18 mouse cellular contexts compared by ENCODE assay signal in genomic region chr10:98765786-98766419, GRCm38 (mm10).
A peak's percentile ranks its signal among the peaks of the same experiment; 100 is the strongest.
DNase-seq lines count a peak whose midpoint lies in the region; ATAC-seq and TF ChIP-seq lines count a peak whose summit lies in the region.
"Had no signal": no experiment of that assay in that cellular context is flagged by ENCODE, and none has a peak within 500 bp of the region (broad histone marks: within the 10 kb centered on the region; RNA-seq: fewer than 3 reads in every experiment).

No protein-coding gene starts in this region.

- ATAC-seq in hindbrain, embryonic 14.5 days (ENCODE audit: low FRiP score): no peak
- no peak for ATAC-seq in hindbrain, embryonic 12.5 days (ENCODE audit: low FRiP score)
- no peak for ATAC-seq in midbrain, postnatal 0 days (ENCODE audit: low FRiP score)
- no peak for ATAC-seq in midbrain, embryonic 13.5 days
- ATAC-seq in neural tube, embryonic 15.5 days (ENCODE audit: low FRiP score): peak; percentile 63
- ATAC-seq: inflammation-experienced regulatory T-cells, adult 6 months; intestine, postnatal 0 days had no signal

- 64% methylated on average over 11 of the region's 11 CpGs for WGBS in hindbrain, embryonic 14.5 days
- WGBS in hindbrain, embryonic 12.5 days: 68% methylated on average over 11 of the region's 11 CpGs
- WGBS in midbrain, postnatal 0 days: 52% methylated on average over 11 of the region's 11 CpGs
- 64% methylated on average over 11 of the region's 11 CpGs for WGBS in midbrain, embryonic 13.5 days
- WGBS in neural tube, embryonic 15.5 days: 60% methylated on average over 11 of the region's 11 CpGs

- no peak overlapping the region for H3K4me2 ChIP-seq in hindbrain, embryonic 14.5 days (replicated peaks)
- no peak overlapping the region for H3K4me2 ChIP-seq in hindbrain, embryonic 12.5 days (replicated peaks)
- H3K4me2 ChIP-seq in midbrain, postnatal 0 days (ENCODE audit: low read depth, low read length, poor library complexity, severe bottlenecking): no peak overlapping the region
- H3K4me2 ChIP-seq in midbrain, embryonic 13.5 days (replicated peaks): no peak overlapping the region
- no peak overlapping the region for H3K4me2 ChIP-seq in neural tube, embryonic 15.5 days
- H3K4me2 ChIP-seq: embryonic facial prominence, embryonic 13.5 days; forebrain, embryonic 13.5 days; heart, embryonic 11.5 days had no signal

- no peak overlapping the region for H3K4me3 ChIP-seq in hindbrain, embryonic 14.5 days (replicated peaks; ENCODE audit: low read length)
- no peak overlapping the region for H3K4me3 ChIP-seq in hindbrain, embryonic 12.5 days
- H3K4me3 ChIP-seq in midbrain, postnatal 0 days (ENCODE audit: low read depth, low read length): no peak overlapping the region
- H3K4me3 ChIP-seq in midbrain, embryonic 13.5 days (replicated peaks): no peak overlapping the region
- no peak overlapping the region for H3K4me3 ChIP-seq in neural tube, embryonic 15.5 days (replicated peaks)
- H3K4me3 ChIP-seq: embryonic facial prominence, embryonic 13.5 days; forebrain, embryonic 13.5 days; heart, adult 2 months had no signal

- H3K9me3 ChIP-seq in hindbrain, embryonic 14.5 days (ENCODE audit: control insufficient read depth, low read length): peaks cover 7% of the 10 kb centered on the region; the same call in 1 of the 2 replicates
- H3K9me3 ChIP-seq in hindbrain, embryonic 12.5 days (replicated peaks): no peaks in the 10 kb centered on the region
- no peaks in the 10 kb centered on the region for H3K9me3 ChIP-seq in midbrain, postnatal 0 days (ENCODE audit: low read length)
- H3K9me3 ChIP-seq in midbrain, embryonic 13.5 days: peaks cover 8% of the 10 kb centered on the region; the same call in 1 of the 2 replicates
- no peaks in the 10 kb centered on the region for H3K9me3 ChIP-seq in neural tube, embryonic 15.5 days (replicated peaks)
- H3K9me3 ChIP-seq: embryonic facial prominence, embryonic 13.5 days had no signal

- H3K27me3 ChIP-seq in hindbrain, embryonic 14.5 days (ENCODE audit: control insufficient read depth, insufficient read depth, low read length): no peaks in the 10 kb centered on the region
- H3K27me3 ChIP-seq in hindbrain, embryonic 12.5 days: no peaks in the 10 kb centered on the region
- no peaks in the 10 kb centered on the region for H3K27me3 ChIP-seq in midbrain, postnatal 0 days (ENCODE audit: insufficient read depth, low read length)
- no peaks in the 10 kb centered on the region for H3K27me3 ChIP-seq in midbrain, embryonic 13.5 days
- no peaks in the 10 kb centered on the region for H3K27me3 ChIP-seq in neural tube, embryonic 15.5 days (replicated peaks)
- H3K27me3 ChIP-seq: embryonic facial prominence, embryonic 13.5 days; forebrain, embryonic 13.5 days had no signal

- 0 out of 2 replicates have a peak overlapping the region, but pooled peaks have one; percentile 7 for H3K27ac ChIP-seq in hindbrain, embryonic 14.5 days
- no peak overlapping the region for H3K27ac ChIP-seq in hindbrain, embryonic 12.5 days
- no peak overlapping the region for H3K27ac ChIP-seq in midbrain, postnatal 0 days (ENCODE audit: low read depth, low read length)
- no peak overlapping the region for H3K27ac ChIP-seq in midbrain, embryonic 13.5 days
- H3K27ac ChIP-seq in neural tube, embryonic 15.5 days (replicated peaks): peak overlapping the region; percentile 58
- H3K27ac ChIP-seq: embryonic facial prominence, embryonic 13.5 days; forebrain, embryonic 13.5 days; heart, adult 2 months had no signal

- H3K4me1 ChIP-seq in hindbrain, embryonic 14.5 days (replicated peaks; ENCODE audit: control insufficient read depth, insufficient read depth, low read length): no peaks in the 10 kb centered on the region
- H3K4me1 ChIP-seq in hindbrain, embryonic 12.5 days: no peaks in the 10 kb centered on the region
- no peaks in the 10 kb centered on the region; the same call in 1 of the 2 replicates for H3K4me1 ChIP-seq in midbrain, postnatal 0 days (ENCODE audit: insufficient read depth, low read length)
- H3K4me1 ChIP-seq in midbrain, embryonic 13.5 days (replicated peaks): 0 out of 2 replicates have a peak, but pooled peaks cover 3% of the 10 kb centered on the region
- peaks cover 8% of the 10 kb centered on the region for H3K4me1 ChIP-seq in neural tube, embryonic 15.5 days
- H3K4me1 ChIP-seq: embryonic facial prominence, embryonic 13.5 days had no signal

- H3K9ac ChIP-seq in hindbrain, embryonic 14.5 days: no peak overlapping the region
- no peak overlapping the region for H3K9ac ChIP-seq in hindbrain, embryonic 12.5 days
- H3K9ac ChIP-seq in midbrain, postnatal 0 days (replicated peaks; ENCODE audit: low read length, poor library complexity, severe bottlenecking): no peak overlapping the region
- H3K9ac ChIP-seq in midbrain, embryonic 13.5 days (replicated peaks): no peak overlapping the region
- H3K9ac ChIP-seq in neural tube, embryonic 15.5 days (replicated peaks): no peak overlapping the region
- H3K9ac ChIP-seq: embryonic facial prominence, embryonic 13.5 days; forebrain, embryonic 13.5 days had no signal

- no peak for DNase-seq in hindbrain, embryonic 14.5 days (ENCODE audit: low spot score)
- DNase-seq in midbrain, postnatal 0 days (ENCODE audit: low spot score): peak; percentile 21
- peak; percentile 28 for DNase-seq in brain, embryonic 14.5 days (ENCODE audit: low read depth)
- no peak for DNase-seq in MN1 (ENCODE audit: low spot score)
- DNase-seq: adrenal gland, postnatal 10 days; cerebellum, adult 18-20 months; cerebellum, adult 9-11 months; cerebellum, postnatal 36 days; gastrocnemius, postnatal 10 days; heart, adult 2 months had no signal

- TF ChIP-seq POLR2A in brain, embryonic 14.5 days (IDR thresholded peaks at IDR 0.05; ENCODE audit: borderline replicate concordance, extremely low read depth, insufficient read depth, insufficient read length, poor library complexity, severe bottlenecking): no peak

- H3K36me3 ChIP-seq in hindbrain, embryonic 14.5 days (replicated peaks; ENCODE audit: control insufficient read depth, insufficient read depth): no peaks in the 10 kb centered on the region
- no peaks in the 10 kb centered on the region for H3K36me3 ChIP-seq in hindbrain, embryonic 12.5 days
- H3K36me3 ChIP-seq in midbrain, postnatal 0 days (ENCODE audit: insufficient read depth, low read length): no peaks in the 10 kb centered on the region
- no peaks in the 10 kb centered on the region for H3K36me3 ChIP-seq in midbrain, embryonic 13.5 days
- H3K36me3 ChIP-seq in neural tube, embryonic 15.5 days: no peaks in the 10 kb centered on the region
- H3K36me3 ChIP-seq: embryonic facial prominence, embryonic 13.5 days had no signal

- no peak for TF ChIP-seq CTCF in midbrain, postnatal 0 days (IDR thresholded peaks at IDR 0.05)
- no peak for TF ChIP-seq CTCF in brain, embryonic 14.5 days (IDR thresholded peaks at IDR 0.05; ENCODE audit: borderline replicate concordance, extremely low read depth, insufficient read depth, insufficient read length)

Comparison
In these comparisons a context has a peak if more than half of its experiments do, and no peak if none do; other contexts are left out.
1. H3K27ac ChIP-seq: peak in hindbrain, embryonic 14.5 days (single experiment) and neural tube, embryonic 15.5 days (single experiment); none in hindbrain, embryonic 12.5 days (single experiment), midbrain, postnatal 0 days (single experiment) and midbrain, embryonic 13.5 days (single experiment).
2. DNase-seq: peak in midbrain, postnatal 0 days (single experiment) and brain, embryonic 14.5 days (single experiment); none in hindbrain, embryonic 14.5 days (single experiment) and MN1 (single experiment).